Comparison of ENCODE assay signal across 13 mouse cellular contexts in the genomic region with DNA sequence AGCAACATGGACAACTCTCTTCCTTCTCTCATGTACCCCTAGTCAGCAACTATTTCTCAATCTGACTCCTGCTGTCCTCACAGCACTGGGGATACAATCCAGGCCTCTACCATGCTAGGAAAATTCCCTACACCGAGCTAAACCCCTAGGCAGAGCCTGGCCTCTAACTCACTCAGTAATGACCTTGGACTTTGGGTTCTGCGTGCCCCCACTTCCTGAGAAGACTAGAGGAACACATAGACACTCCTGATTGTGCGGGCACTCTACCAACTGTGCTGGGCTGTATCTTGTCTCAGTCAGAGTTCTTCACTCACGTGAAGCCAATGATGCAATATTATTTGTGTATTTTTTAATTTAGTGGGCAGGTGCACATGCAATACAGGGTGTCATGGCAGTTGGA. TPM values are rescaled to one million over a fixed set of nuclear protein-coding genes. Genes with fewer than 3 reads are reported as not detected.
"Had no signal": no experiment of that assay in that cellular context is flagged by ENCODE, and none has a peak within 500 bp of the region (broad histone marks: within the 10 kb centered on the region; RNA-seq: fewer than 3 reads in every experiment).

No protein-coding gene starts in this region.

- H3K4me1 ChIP-seq: limb, embryonic 13.5 days; midbrain, embryonic 15.5 days; neural tube, embryonic 13.5 days had no signal

- H3K9me3 ChIP-seq: limb, embryonic 13.5 days; liver, embryonic 15.5 days; midbrain, embryonic 15.5 days; neural tube, embryonic 13.5 days had no signal

- DNase-seq: kidney, adult 9 months; kidney, postnatal 14 days; left cerebral cortex, postnatal 4 days; lung, adult 2 months; lung, postnatal 36 days; retina, postnatal 1 day; right cerebral cortex, postnatal 14 days; thymus, postnatal 36 days had no signal

- H3K4me3 ChIP-seq: limb, embryonic 13.5 days; liver, embryonic 15.5 days; midbrain, embryonic 15.5 days; neural tube, embryonic 13.5 days had no signal

- H3K36me3 ChIP-seq: limb, embryonic 13.5 days; liver, embryonic 15.5 days; midbrain, embryonic 15.5 days; neural tube, embryonic 13.5 days had no signal

- H3K27me3 ChIP-seq: midbrain, embryonic 15.5 days; neural tube, embryonic 13.5 days had no signal

- H3K27ac ChIP-seq: limb, embryonic 13.5 days; liver, embryonic 15.5 days; midbrain, embryonic 15.5 days; neural tube, embryonic 13.5 days had no signal

RNA-seq across cellular contexts. Expression of a gene that starts 10.2 kb away (rescaled TPM):
- total RNA-seq: monocyte, adult 5-6 weeks had no signal
